Mouse (Mus musculus) ES-Bruce4 (cell line): ENCODE data around the gene Drc7.

Experiments
- CTCF ChIP-seq: IDR thresholded peaks from one replicate; pipeline ENCODE4 v1.8.1; 2011; ENCODE audit warnings: low read depth, low read length
- POLR2A ChIP-seq: IDR thresholded peaks from one replicate; pipeline ENCODE4 v1.8.1; 2011; ENCODE audit warnings: low read length; ENCODE audit not compliant: insufficient read depth

DNA sequence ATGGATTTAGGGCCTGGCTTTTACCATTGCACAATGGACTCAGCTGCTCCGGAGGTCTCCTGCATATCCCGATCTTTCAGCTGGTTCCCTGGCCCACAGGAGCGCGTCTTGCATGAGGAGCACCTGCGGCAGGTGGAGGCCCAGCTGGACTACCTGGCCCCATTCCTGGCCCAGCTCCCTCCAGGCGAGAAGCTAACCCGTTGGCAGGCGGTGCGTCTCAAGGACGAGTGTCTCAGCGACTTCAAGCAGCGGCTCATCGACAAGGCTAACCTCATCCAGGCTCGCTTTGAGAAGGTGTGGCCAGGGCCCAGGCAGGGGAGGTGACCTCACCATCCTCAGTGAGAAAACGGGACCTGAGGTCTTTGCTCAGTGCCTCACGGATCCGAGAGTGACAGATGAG is 21.2 kb downstream of the Drc7 start:
- TF ChIP-seq CTCF (no peak), POLR2A (no peak)
